Mouse (Mus musculus) heart, adult 2 months (tissue): Measurements from ENCODE around the gene Sun1. TPM values are rescaled to one million over a fixed set of nuclear protein-coding genes. Genes with fewer than 3 reads are reported as not detected.

Source experiments
- DNase-seq, 2 experiments: peaks; one replicate each; pipeline ENCODE4 v3.0.0; 2021
- H3K27ac ChIP-seq: fragments of 200-600 bp; 2 replicates; pipeline ENCODE4 v1.8.1; 2022
- H3K27me3 ChIP-seq: fragments of 200-500 bp; 2 replicates; pipeline ENCODE4 v1.6.1; 2012; ENCODE audit warnings: mild to moderate bottlenecking, low read length, inconsistent platforms, mixed read lengths; ENCODE audit not compliant: control insufficient read depth, insufficient read depth
- H3K36me3 ChIP-seq: fragments of 200-500 bp; 2 replicates; pipeline ENCODE4 v1.6.1; 2012; ENCODE audit warnings: low read length, inconsistent platforms; ENCODE audit not compliant: control insufficient read depth, insufficient read depth
- H3K4me1 ChIP-seq: fragments of 200-500 bp; 2 replicates; pipeline ENCODE4 v1.6.1; 2011; ENCODE audit warnings: low read length; ENCODE audit not compliant: control insufficient read depth, insufficient read depth
- H3K4me3 ChIP-seq: fragments of 200-600 bp; 2 replicates; pipeline ENCODE4 v1.8.1; 2022
- H3K79me2 ChIP-seq: fragments of 200-500 bp; replicated peaks from 2 replicates; pipeline ENCODE4 v1.6.1; 2012; ENCODE audit warnings: mild to moderate bottlenecking, inconsistent platforms, low read length, moderate library complexity, mixed read lengths; ENCODE audit not compliant: control insufficient read depth, insufficient read depth
- H3K9ac ChIP-seq: fragments of 200-500 bp; 2 replicates; pipeline ENCODE4 v1.6.1; 2012; ENCODE audit warnings: low read depth, mild to moderate bottlenecking, control low read depth, inconsistent platforms, low read length, mixed read lengths
- CTCF ChIP-seq: fragments of 200-600 bp; IDR thresholded peaks from 2 replicates; pipeline ENCODE4 v1.8.1; 2022; ENCODE audit warnings: antibody characterized with exemption, mild to moderate bottlenecking, moderate library complexity
- EP300 ChIP-seq: fragments of 200-500 bp; IDR thresholded peaks from 2 replicates; pipeline ENCODE4 v1.6.1; 2011; ENCODE audit warnings: low read depth, low read length, control low read depth; ENCODE audit not compliant: insufficient read depth
- POLR2A ChIP-seq: fragments of 200-500 bp; IDR thresholded peaks from 2 replicates; pipeline ENCODE4 v1.6.1; 2011; ENCODE audit warnings: mild to moderate bottlenecking, low read depth, low read length, control low read depth; ENCODE audit not compliant: insufficient read depth
- WGBS: fragments of 180-500 bp; shearing (Covaris S2); methylation state at CpG from one replicate; pipeline ENCODE4 v1.1.7; 2018; 5-methylcytosine and 5-hydroxymethylcytosine counted together
- intact Hi-C: fragments of 180-260 bp; cut with DNase I; formaldehyde crosslinking; loops from one replicate; pipeline ENCODE4 v1.15.1; 2025
- polyA plus RNA-seq: library from polyadenylated mRNA; depleted of rRNA; stranded (reverse); fragments of >200 nt; gene quantifications from 2 replicates; pipeline ENCODE4 v1.2.3, GENCODE M21; 2012
- total RNA-seq, 2 experiments: library from RNA; stranded (reverse); gene quantifications; 2 replicates each; pipeline ENCODE4 v1.2.3; 2021

Sun1 gene
- total and polyA plus RNA-seq, 3 experiments = 34.1 to 50.3 (median 45.9) TPM

GRCm38 (mm10) chr5:139258371-139259035 is 58.1 kb downstream of the Sun1 start:
- Histone ChIP-seq H3K36me3 (peaks cover 2% of the 10 kb centered on the region; the same call in 1 of the 2 replicates), H3K27me3 (no peaks in the 10 kb centered on the region), H3K79me2 (no peaks in the 10 kb centered on the region; the same call in none of the 2 replicates), H3K27ac (no peak overlapping the region), H3K4me1 (peaks cover 19% of the 10 kb centered on the region), H3K9ac (no peak overlapping the region), H3K4me3 (no peak overlapping the region)
- WGBS = 77% methylated on average over 8 of the region's 8 CpGs
- no peak for TF ChIP-seq EP300
- TF ChIP-seq POLR2A = no peak
- no peak for TF ChIP-seq CTCF
- no peak for DNase-seq
- intact Hi-C loops = no loop called here

GRCm38 (mm10) chr5:139259853-139260252 is 59.4 kb downstream of the Sun1 start:
- 42% methylated on average over 5 of the region's 5 CpGs for WGBS
- TF ChIP-seq POLR2A = no peak
- TF ChIP-seq CTCF = no peak
- TF ChIP-seq EP300 = no peak
- Histone ChIP-seq H3K79me2 (no peaks in the 10 kb centered on the region; the same call in 1 of the 2 replicates), H3K9ac (no peak overlapping the region), H3K36me3 (peaks cover 2% of the 10 kb centered on the region; the same call in 1 of the 2 replicates), H3K4me3 (no peak overlapping the region), H3K27me3 (no peaks in the 10 kb centered on the region), H3K4me1 (peaks cover 15% of the 10 kb centered on the region), H3K27ac (no peak overlapping the region)
- peak in 1 of 2 experiments; percentile 55 for DNase-seq
- intact Hi-C loops = no loop called here

GRCm38 (mm10) chr5:139261403-139261802 is 61.0 kb downstream of the Sun1 start:
- peaks cover 9% of the 10 kb centered on the region for H3K4me1 ChIP-seq
- H3K79me2 ChIP-seq = no peaks in the 10 kb centered on the region; the same call in 1 of the 2 replicates
- H3K4me3 ChIP-seq = no peak overlapping the region
- intact Hi-C loops = no loop called here
- no peak overlapping the region for H3K27ac ChIP-seq
- no peaks in the 10 kb centered on the region for H3K27me3 ChIP-seq
- WGBS = 88% methylated on average over 4 of the region's 4 CpGs
- peaks cover 2% of the 10 kb centered on the region; the same call in 1 of the 2 replicates for H3K36me3 ChIP-seq
- no peak overlapping the region for H3K9ac ChIP-seq
- TF ChIP-seq EP300 (no peak), CTCF (no peak), POLR2A (no peak)
- no peak for DNase-seq

GRCm38 (mm10) chr5:139267661-139268060 is 67.2 kb downstream of the Sun1 start:
- Histone ChIP-seq H3K79me2 (no peaks in the 10 kb centered on the region), H3K27me3 (no peaks in the 10 kb centered on the region), H3K27ac (no peak overlapping the region), H3K4me3 (no peak overlapping the region), H3K4me1 (no peaks in the 10 kb centered on the region), H3K36me3 (no peaks in the 10 kb centered on the region), H3K9ac (no peak overlapping the region)
- intact Hi-C loops = no loop called here
- TF ChIP-seq CTCF (no peak), EP300 (no peak), POLR2A (no peak)
- 63% methylated on average over 4 of the region's 4 CpGs for WGBS
- no peak for DNase-seq

GRCm38 (mm10) chr5:139270806-139271521 is 70.5 kb downstream of the Sun1 start:
- no peak overlapping the region for H3K4me3 ChIP-seq
- DNase-seq = no peak
- H3K27me3 ChIP-seq = no peaks in the 10 kb centered on the region
- H3K27ac ChIP-seq = no peak overlapping the region
- no peaks in the 10 kb centered on the region for H3K4me1 ChIP-seq
- TF ChIP-seq EP300 = no peak
- TF ChIP-seq POLR2A = no peak
- no peak for TF ChIP-seq CTCF
- H3K79me2 ChIP-seq = no peaks in the 10 kb centered on the region
- intact Hi-C loops = no loop called here
- WGBS = 61% methylated on average over 16 of the region's 16 CpGs
- no peak overlapping the region for H3K9ac ChIP-seq
- no peaks in the 10 kb centered on the region for H3K36me3 ChIP-seq

GRCm38 (mm10) chr5:139271994-139272554 is 71.6 kb downstream of the Sun1 start:
- Histone ChIP-seq H3K4me1 (no peaks in the 10 kb centered on the region), H3K27me3 (no peaks in the 10 kb centered on the region), H3K36me3 (no peaks in the 10 kb centered on the region), H3K4me3 (no peak overlapping the region), H3K27ac (no peak overlapping the region), H3K79me2 (no peaks in the 10 kb centered on the region), H3K9ac (no peak overlapping the region)
- TF ChIP-seq EP300 (no peak), POLR2A (no peak), CTCF (no peak)
- intact Hi-C loops = no loop called here
- 74% methylated on average over 8 of the region's 8 CpGs for WGBS
- no peak for DNase-seq
